Mouse (Mus musculus): ENCODE data around the gene Olfr1181. TPM values are rescaled to one million over a fixed set of nuclear protein-coding genes. Genes with fewer than 3 reads are reported as not detected.
"Not testable (repeated sequence)": the region's sequence is repeated elsewhere in the genome, so short reads cannot be mapped to it uniquely, and the experiment has no call there.

The Olfr1181 gene
- not detected for total RNA-seq (2021)
- long read RNA-seq, experiment 1, result 0 reads
- long read RNA-seq, experiment 2, result 0 reads

GRCm38 (mm10) chr2:88426071-88426470 lies at the start of gene Olfr1181:
TSS of gene Olfr1181 (minus strand) at chr2:88426171.
- H3K4me3 ChIP-seq, result no peak within 1 kb of the TSS
- TF ChIP-seq CTCF (IDR thresholded peaks at IDR 0.05), result no peak

GRCm38 (mm10) chr2:88454567-88454966 lies 28.6 kb upstream of the Olfr1181 start, which contains the start of gene Olfr1183:
TSS of gene Olfr1183 (plus strand) at chr2:88454867.
- DNase-seq; H3K27ac ChIP-seq; H3K4me3 ChIP-seq; intact Hi-C loops (cut with DNase I): not testable (repeated sequence)

More at GRCm38 (mm10) chr2:88426071-88426470, at the start of gene Olfr1181:
- intact Hi-C loops (cut with DNase I), result no loop called here
- no peak for DNase-seq
- H3K27ac ChIP-seq, result no peak within 1 kb of the TSS

GRCm38 (mm10) chr2:88449031-88449430 lies 23.1 kb upstream of the Olfr1181 start, which contains the start of gene Gm13757:
TSS of gene Gm13757 (minus strand) at chr2:88449131.
- H3K27ac ChIP-seq, result no peak within 1 kb of the TSS
- no peak for DNase-seq
- no peak for TF ChIP-seq CTCF (IDR thresholded peaks at IDR 0.05)
- no peak within 1 kb of the TSS for H3K4me3 ChIP-seq
- intact Hi-C loops (cut with DNase I), result no loop called here

- H3K4me3 ChIP-seq, result no peak within 1 kb of the TSS
- H3K27ac ChIP-seq, result no peak within 1 kb of the TSS
- no peak for TF ChIP-seq CTCF (IDR thresholded peaks at IDR 0.05)
- no peak for DNase-seq
- intact Hi-C loops (cut with DNase I), result no loop called here
Measured at GRCm38 (mm10) chr2:88419051-88419450, 6.9 kb downstream of the Olfr1181 start, which contains the start of gene Olfr1180. TSS of gene Olfr1180 (minus strand) at chr2:88419151.

- Histone ChIP-seq H3K27ac (no peak within 1 kb of the TSS), H3K4me3 (no peak within 1 kb of the TSS)
- intact Hi-C loops (cut with DNase I), result no loop called here
- no peak for TF ChIP-seq CTCF (IDR thresholded peaks at IDR 0.05)
- DNase-seq, result no peak
Measured at GRCm38 (mm10) chr2:88406353-88406752, 19.6 kb downstream of the Olfr1181 start, which contains the start of gene Olfr1179. TSS of gene Olfr1179 (minus strand) at chr2:88406453.

- H3K4me3 ChIP-seq, result no peak within 1 kb of the TSS
Measured at GRCm38 (mm10) chr2:88386762-88387161, 39.2 kb downstream of the Olfr1181 start, which contains the start of gene Olfr1178. TSS of gene Olfr1178 (plus strand) at chr2:88387062.

More at GRCm38 (mm10) chr2:88386762-88387161, 39.2 kb downstream of the Olfr1181 start, which contains the start of gene Olfr1178:
- intact Hi-C loops (cut with DNase I), result no loop called here
- H3K27ac ChIP-seq, result no peak within 1 kb of the TSS
- no peak for TF ChIP-seq CTCF (IDR thresholded peaks at IDR 0.05)
- DNase-seq, result no peak

Other genes starting within 250 kb of the Olfr1181 start
- gene Olfr1168, start 244.3 kb downstream of the Olfr1181 start, total RNA-seq (2021), result not detected
- not detected for gene Olfr1170, start 197.8 kb downstream of the Olfr1181 start, total RNA-seq (2021)
- not detected for gene Olfr1173, start 146.3 kb downstream of the Olfr1181 start, total RNA-seq (2021)
- not detected for gene Olfr1174-ps, start 111.0 kb downstream of the Olfr1181 start, total RNA-seq (2021)
- not detected for gene Olfr1175-ps, start 99.0 kb downstream of the Olfr1181 start, total RNA-seq (2021)
- not detected for gene Olfr1176, start 89.5 kb downstream of the Olfr1181 start, total RNA-seq (2021)
- gene Olfr1177-ps, start 79.7 kb downstream of the Olfr1181 start, total RNA-seq (2021), result not detected
- gene Olfr1178, start 39.1 kb downstream of the Olfr1181 start, total RNA-seq (2021), result not detected
- not detected for gene Olfr1179, start 19.7 kb downstream of the Olfr1181 start, total RNA-seq (2021)
- gene Olfr1180, start 7.0 kb downstream of the Olfr1181 start, total RNA-seq (2021), result not detected
- not detected for gene Gm13757, start 23.0 kb upstream of the Olfr1181 start, total RNA-seq (2021)
- gene Olfr1183, start 28.7 kb upstream of the Olfr1181 start, total RNA-seq (2021), result not detected
- not detected for gene Olfr1184, start 57.4 kb upstream of the Olfr1181 start, total RNA-seq (2021)
- gene Olfr1185-ps1, start 67.1 kb upstream of the Olfr1181 start, total RNA-seq (2021), result not detected
- not detected for gene Olfr1186, start 92.4 kb upstream of the Olfr1181 start, total RNA-seq (2021)
- not detected for gene Olfr1188, start 130.8 kb upstream of the Olfr1181 start, total RNA-seq (2021)
- gene Olfr1189, start 160.3 kb upstream of the Olfr1181 start, total RNA-seq (2021), result not detected
- gene Olfr1191-ps1, start 214.4 kb upstream of the Olfr1181 start, total RNA-seq (2021), result not detected
- gene Olfr1192-ps1, start 222.3 kb upstream of the Olfr1181 start, total RNA-seq (2021), result not detected
- gene Olfr1193, start 249.5 kb upstream of the Olfr1181 start, total RNA-seq (2021), result not detected